Mouse (Mus musculus) hindbrain, postnatal 0 days (tissue): ENCODE data around the gene Masp1. TPM values are rescaled to one million over a fixed set of nuclear protein-coding genes. Genes with fewer than 3 reads are reported as not detected.

Source experiments
- ATAC-seq: fragments of 200-750 bp; cut with Nextera tagmentation; 2 replicates; pipeline ENCODE4 v1.8.0; 2017; ENCODE audit warnings: mild to moderate bottlenecking, moderate TSS enrichment, moderate library complexity
- DNase-seq: peaks from one replicate; pipeline ENCODE4 v3.0.0-alpha.2; 2015; ENCODE audit warnings: low spot score
- H3K27ac ChIP-seq: fragments of 300-500 bp; sonication (generic); 2 replicates; pipeline ENCODE4 v1.5.1; 2014; ENCODE audit warnings: mild to moderate bottlenecking
- H3K27me3 ChIP-seq: fragments of 300-500 bp; sonication (generic); 2 replicates; pipeline ENCODE4 v1.6.1; 2014; ENCODE audit warnings: low read length, mixed read lengths; ENCODE audit not compliant: insufficient read depth
- H3K36me3 ChIP-seq: fragments of 300-500 bp; sonication (generic); 2 replicates; pipeline ENCODE4 v1.6.1; 2014; ENCODE audit warnings: low read length, mixed read lengths; ENCODE audit not compliant: insufficient read depth
- H3K4me1 ChIP-seq: fragments of 300-500 bp; sonication (generic); 2 replicates; pipeline ENCODE4 v1.6.1; 2014; ENCODE audit warnings: antibody characterized with exemption, low read length, mixed read lengths; ENCODE audit not compliant: insufficient read depth
- H3K4me2 ChIP-seq: fragments of 300-500 bp; sonication (generic); 2 replicates; pipeline ENCODE4 v1.6.1; 2014; ENCODE audit warnings: low read depth, mild to moderate bottlenecking, low read length, moderate library complexity, mixed read lengths
- H3K4me3 ChIP-seq: fragments of 300-500 bp; sonication (generic); 2 replicates; pipeline ENCODE4 v1.5.1; 2014; ENCODE audit warnings: low read length
- H3K9ac ChIP-seq: fragments of 300-500 bp; sonication (generic); replicated peaks from 2 replicates; pipeline ENCODE4 v1.6.1; 2014; ENCODE audit warnings: mild to moderate bottlenecking, low read length, moderate library complexity, mixed read lengths
- H3K9me3 ChIP-seq: fragments of 300-500 bp; sonication (generic); 2 replicates; pipeline ENCODE4 v1.6.1; 2016; ENCODE audit warnings: low read length, mixed read lengths
- CTCF ChIP-seq: IDR thresholded peaks from 2 replicates; pipeline ENCODE4 v1.5.1; 2016; ENCODE audit warnings: antibody characterized with exemption, control low read depth, low read depth
- WGBS: fragments of 180-500 bp; shearing (Covaris S2); extraction: QIAGEN DNeasy Blood & Tissue Kit; methylation state at CpG from one replicate; pipeline ENCODE4 v1.1.7; 2014; 5-methylcytosine and 5-hydroxymethylcytosine counted together
- polyA plus RNA-seq: library from polyadenylated mRNA; unstranded; fragments of >200 nt; fragmentation: Nextera tagmentation; extraction: Ambion mirVana; gene quantifications from 2 replicates; pipeline ENCODE4 v1.2.1, GENCODE M21; 2015
- total RNA-seq: library from RNA; depleted of rRNA; stranded (reverse); fragments of >200 nt; gene quantifications from 2 replicates; pipeline ENCODE4 v1.2.3, GENCODE M21; 2014

The Masp1 gene
- total and polyA plus RNA-seq, 2 experiments from 2014 or later: 21.9 to 34.8 TPM

GRCm38 (mm10) chr16:23502478-23502877 lies 18.1 kb downstream of the Masp1 start:
- H3K36me3 ChIP-seq: no peaks in the 10 kb centered on the region
- no peak overlapping the region for H3K9ac ChIP-seq
- H3K9me3 ChIP-seq: no peaks in the 10 kb centered on the region
- no peak for DNase-seq
- no peak for ATAC-seq
- H3K4me2 ChIP-seq: no peak overlapping the region
- H3K27ac ChIP-seq: no peak overlapping the region
- peaks cover 11% of the 10 kb centered on the region for H3K4me1 ChIP-seq
- 87% methylated on average over 3 of the region's 3 CpGs for WGBS
- H3K4me3 ChIP-seq: no peak overlapping the region
- H3K27me3 ChIP-seq: no peaks in the 10 kb centered on the region
- TF ChIP-seq CTCF: no peak

GRCm38 (mm10) chr16:23501288-23501687 lies 19.3 kb downstream of the Masp1 start:
- H3K27me3 ChIP-seq: no peaks in the 10 kb centered on the region
- H3K4me3 ChIP-seq: no peak overlapping the region
- peaks cover 15% of the 10 kb centered on the region for H3K4me1 ChIP-seq
- H3K4me2 ChIP-seq: no peak overlapping the region
- H3K36me3 ChIP-seq: no peaks in the 10 kb centered on the region
- no peaks in the 10 kb centered on the region for H3K9me3 ChIP-seq
- DNase-seq (no peak), ATAC-seq (no peak)
- no peak overlapping the region for H3K27ac ChIP-seq
- 91% methylated on average over 2 of the region's 2 CpGs for WGBS
- H3K9ac ChIP-seq: no peak overlapping the region
- TF ChIP-seq CTCF: no peak

GRCm38 (mm10) chr16:23500558-23500957 lies 20.1 kb downstream of the Masp1 start:
- Histone ChIP-seq H3K27ac (no peak overlapping the region), H3K4me3 (no peak overlapping the region), H3K4me1 (peaks cover 15% of the 10 kb centered on the region), H3K27me3 (no peaks in the 10 kb centered on the region), H3K9me3 (no peaks in the 10 kb centered on the region), H3K36me3 (no peaks in the 10 kb centered on the region), H3K4me2 (no peak overlapping the region), H3K9ac (no peak overlapping the region)
- ATAC-seq: no peak
- WGBS: 75% methylated on average over 5 of the region's 5 CpGs
- TF ChIP-seq CTCF: no peak
- DNase-seq: no peak

- Histone ChIP-seq H3K9ac (no peak overlapping the region), H3K9me3 (no peaks in the 10 kb centered on the region), H3K4me2 (no peak overlapping the region), H3K4me1 (peaks cover 7% of the 10 kb centered on the region; the same call in 1 of the 2 replicates), H3K36me3 (no peaks in the 10 kb centered on the region), H3K27ac (no peak overlapping the region), H3K27me3 (no peaks in the 10 kb centered on the region), H3K4me3 (no peak overlapping the region)
- no peak for TF ChIP-seq CTCF
- ATAC-seq: no peak
- 73% methylated on average over 7 of the region's 7 CpGs for WGBS
- no peak for DNase-seq
These were observed 21.9 kb downstream of the Masp1 start for GRCm38 (mm10) chr16:23498691-23499131.

GRCm38 (mm10) chr16:23497881-23498280 lies 22.7 kb downstream of the Masp1 start:
- 0 out of 2 replicates have a peak, but pooled peaks cover 5% of the 10 kb centered on the region for H3K4me1 ChIP-seq
- H3K27ac ChIP-seq: no peak overlapping the region
- H3K36me3 ChIP-seq: no peaks in the 10 kb centered on the region
- no peak for TF ChIP-seq CTCF
- no peak overlapping the region for H3K4me3 ChIP-seq
- no peak overlapping the region for H3K9ac ChIP-seq
- 62% methylated on average over 1 of the region's 1 CpGs for WGBS
- no peaks in the 10 kb centered on the region for H3K27me3 ChIP-seq
- ATAC-seq (no peak), DNase-seq (no peak)
- no peak overlapping the region for H3K4me2 ChIP-seq
- H3K9me3 ChIP-seq: no peaks in the 10 kb centered on the region

GRCm38 (mm10) chr16:23497440-23497839 lies 23.2 kb downstream of the Masp1 start:
- DNase-seq: peak; percentile 39
- no peaks in the 10 kb centered on the region for H3K9me3 ChIP-seq
- no peak for TF ChIP-seq CTCF
- no peak overlapping the region for H3K4me2 ChIP-seq
- no peak overlapping the region for H3K27ac ChIP-seq
- peak; percentile 76 for ATAC-seq
- 0 out of 2 replicates have a peak, but pooled peaks cover 5% of the 10 kb centered on the region for H3K4me1 ChIP-seq
- H3K4me3 ChIP-seq: no peak overlapping the region
- no peaks in the 10 kb centered on the region for H3K36me3 ChIP-seq
- H3K9ac ChIP-seq: no peak overlapping the region
- 13% methylated on average over 3 of the region's 3 CpGs for WGBS
- H3K27me3 ChIP-seq: no peaks in the 10 kb centered on the region

- no peak overlapping the region for H3K4me3 ChIP-seq
- no peak overlapping the region for H3K9ac ChIP-seq
- no peaks in the 10 kb centered on the region for H3K36me3 ChIP-seq
- DNase-seq (no peak), ATAC-seq (no peak)
- no peak for TF ChIP-seq CTCF
- H3K27me3 ChIP-seq: no peaks in the 10 kb centered on the region
- no peaks in the 10 kb centered on the region for H3K9me3 ChIP-seq
- H3K4me2 ChIP-seq: no peak overlapping the region
- H3K27ac ChIP-seq: no peak overlapping the region
- H3K4me1 ChIP-seq: 0 out of 2 replicates have a peak, but pooled peaks cover 5% of the 10 kb centered on the region
- 51% methylated on average over 8 of the region's 8 CpGs for WGBS
These were observed 24.2 kb downstream of the Masp1 start for GRCm38 (mm10) chr16:23496245-23496924.
